Comparison of ENCODE assay signal across 8 mouse cellular contexts in genomic region chr11:62921052-62921977, GRCm38 (mm10). TPM values are rescaled to one million over a fixed set of nuclear protein-coding genes. Genes with fewer than 3 reads are reported as not detected.
DNase-seq lines count a peak whose midpoint lies in the region; ATAC-seq and TF ChIP-seq lines count a peak whose summit lies in the region.

No protein-coding gene starts in this region.

- no peak overlapping the region for H3K27ac ChIP-seq in forebrain, embryonic 13.5 days
- no peak overlapping the region for H3K27ac ChIP-seq in liver, embryonic 16.5 days (ENCODE audit: low read length)
- H3K27ac ChIP-seq in olfactory bulb, adult 2 months (ENCODE audit: insufficient read depth, low read depth, low read length) = peak overlapping the region; percentile 59

- peaks cover 7% of the 10 kb centered on the region for H3K27me3 ChIP-seq in E14TG2a.4 (ENCODE audit: insufficient read depth, low read length)
- no peaks in the 10 kb centered on the region; the same call in 1 of the 2 replicates for H3K27me3 ChIP-seq in forebrain, embryonic 13.5 days
- H3K27me3 ChIP-seq in liver, embryonic 16.5 days (ENCODE audit: control insufficient read depth, insufficient read depth, low read depth, low read length) = no peaks in the 10 kb centered on the region

- no peak overlapping the region for H3K9ac ChIP-seq in forebrain, embryonic 13.5 days
- no peak overlapping the region for H3K9ac ChIP-seq in liver, embryonic 16.5 days (ENCODE audit: low read depth, low read length)

- TF ChIP-seq CTCF in E14TG2a.4 (conservative IDR thresholded peaks at IDR 0.05; ENCODE audit: low read length) = peak; percentile 83
- TF ChIP-seq CTCF in olfactory bulb, adult 2 months (IDR thresholded peaks at IDR 0.05; ENCODE audit: insufficient read depth, low read depth, low read length) = peak; percentile 91

- ATAC-seq in forebrain, embryonic 13.5 days = peak; percentile 89
- ATAC-seq in liver, embryonic 16.5 days (ENCODE audit: low read depth) = peak; percentile 45; the same call in 1 of the 2 replicates

- H3K9me3 ChIP-seq in E14TG2a.4 (ENCODE audit: low read length) = peaks cover 18% of the 10 kb centered on the region
- H3K9me3 ChIP-seq in forebrain, embryonic 13.5 days (replicated peaks) = no peaks in the 10 kb centered on the region; the same call in 1 of the 2 replicates
- H3K9me3 ChIP-seq in liver, embryonic 16.5 days (replicated peaks; ENCODE audit: control insufficient read depth, low read length) = no peaks in the 10 kb centered on the region

- H3K4me2 ChIP-seq in forebrain, embryonic 13.5 days = peak overlapping the region; percentile 44
- H3K4me2 ChIP-seq in liver, embryonic 16.5 days (ENCODE audit: low read depth, low read length) = 0 out of 2 replicates have a peak overlapping the region, but pooled peaks have one; percentile 27

- 31% methylated on average over 25 of the region's 25 CpGs for WGBS in forebrain, embryonic 13.5 days
- 37% methylated on average over 25 of the region's 25 CpGs for WGBS in large intestine, adult 2 months
- 25% methylated on average over 25 of the region's 25 CpGs for WGBS in liver, embryonic 16.5 days (ENCODE audit: insufficient replicate concordance)
- WGBS in olfactory bulb, adult 2 months = 15% methylated on average over 25 of the region's 25 CpGs

- intact Hi-C loops in heart, postnatal 10 days (cut with DNase I) = loop anchor here (1.0 to 2.0 kb wide), 3 partner anchors 75 to 244 kb away; no protein-coding TSS in a partner anchor

- no peaks in the 10 kb centered on the region for H3K36me3 ChIP-seq in E14TG2a.4 (ENCODE audit: insufficient read depth, low read length)
- H3K36me3 ChIP-seq in forebrain, embryonic 13.5 days (ENCODE audit: poor library complexity, severe bottlenecking) = no peaks in the 10 kb centered on the region
- no peaks in the 10 kb centered on the region for H3K36me3 ChIP-seq in liver, embryonic 16.5 days (ENCODE audit: control insufficient read depth, insufficient read depth)

- H3K4me3 ChIP-seq in E14TG2a.4 (replicated peaks; ENCODE audit: low read length) = peak overlapping the region; percentile 50; the same call in 1 of the 2 replicates
- peak overlapping the region; percentile 22 for H3K4me3 ChIP-seq in forebrain, embryonic 13.5 days
- H3K4me3 ChIP-seq in liver, embryonic 16.5 days (ENCODE audit: low read depth, low read length) = no peak overlapping the region
- H3K4me3 ChIP-seq in olfactory bulb, adult 2 months (ENCODE audit: insufficient read depth, low read depth, low read length) = peak overlapping the region; percentile 25

- TF ChIP-seq POLR2A in olfactory bulb, adult 2 months (IDR thresholded peaks at IDR 0.05; ENCODE audit: insufficient read depth, low read depth, low read length) = no peak

- peak; percentile 58 for DNase-seq in c-Kit-positive CD71-positive TER-119-negative erythroid progenitor cells, embryonic 14.5 days (ENCODE audit: low read depth)
- DNase-seq in heart, postnatal 10 days = peak; percentile 95 to 97
- peak; percentile 89 for DNase-seq in large intestine, adult 2 months (ENCODE audit: low read depth, low spot score)
- DNase-seq in thymus, postnatal 0 days (ENCODE audit: low spot score) = peak; percentile 64

- H3K4me1 ChIP-seq in E14TG2a.4 (replicated peaks; ENCODE audit: low read depth, low read length) = peaks cover 16% of the 10 kb centered on the region
- H3K4me1 ChIP-seq in forebrain, embryonic 13.5 days = peaks cover 4% of the 10 kb centered on the region; the same call in 1 of the 2 replicates
- H3K4me1 ChIP-seq in liver, embryonic 16.5 days (ENCODE audit: control insufficient read depth, low read depth, low read length) = no peaks in the 10 kb centered on the region
- peaks cover 7% of the 10 kb centered on the region for H3K4me1 ChIP-seq in olfactory bulb, adult 2 months (ENCODE audit: control insufficient read depth, insufficient read depth, low read length)

RNA-seq across cellular contexts. Expression of gene Cdrt4, which starts 29.7 kb away (rescaled TPM):
- polyA plus RNA-seq in forebrain, embryonic 13.5 days (2015; fragmentation: Nextera tagmentation; extraction: Ambion mirVana) = not detected in 2 replicates
- total RNA-seq in heart, postnatal 10 days (2021) = not detected
- not detected in 2 replicates for polyA plus RNA-seq in large intestine, adult 2 months (2012; rRNA removed)
- polyA plus RNA-seq in liver, embryonic 16.5 days (2015; fragmentation: Nextera tagmentation; extraction: Ambion mirVana) = not detected in 2 replicates
- polyA plus RNA-seq in olfactory bulb, adult 2 months (2012; ENCODE audit: insufficient read depth, insufficient read length, low replicate concordance, missing spikeins) = not detected in 2 replicates
- polyA plus RNA-seq in thymus, postnatal 0 days (2015; fragmentation: Nextera tagmentation; extraction: Ambion mirVana) = 0.24 TPM in 1 of 2 replicates, not detected in the other

RNA-seq across cellular contexts. Expression of gene Tvp23b, which starts 42.1 kb away (rescaled TPM):
- 48.4 and 50.9 TPM in 2 replicates for polyA plus RNA-seq in forebrain, embryonic 13.5 days (2015; fragmentation: Nextera tagmentation; extraction: Ambion mirVana)
- 10 to 100 TPM; 18.4 to 24.4 TPM for total RNA-seq in heart, postnatal 10 days (2021)
- polyA plus RNA-seq in large intestine, adult 2 months (2012; rRNA removed) = 18.5 and 19.1 TPM in 2 replicates
- 26.1 and 29.7 TPM in 2 replicates for polyA plus RNA-seq in liver, embryonic 16.5 days (2015; fragmentation: Nextera tagmentation; extraction: Ambion mirVana)
- not detected in 2 replicates for polyA plus RNA-seq in olfactory bulb, adult 2 months (2012; ENCODE audit: insufficient read depth, insufficient read length, low replicate concordance, missing spikeins)
- 51.5 and 57.7 TPM in 2 replicates for polyA plus RNA-seq in thymus, postnatal 0 days (2015; fragmentation: Nextera tagmentation; extraction: Ambion mirVana)
